Mouse (Mus musculus): ENCODE data around the gene Fus.

Fus gene

GRCm38 (mm10) chr7:127967004-127967921 is at the start of gene Fus:
Gene Fus, plus strand, starts transcription at chr7:127967457.
- under 1% methylated on average over 89 of the region's 92 CpGs for WGBS

- 49% methylated on average over 3 of the region's 3 CpGs for WGBS
Measured at GRCm38 (mm10) chr7:127918203-127918602, 49.1 kb upstream of the Fus start.

- WGBS = 71% methylated on average over 7 of the region's 7 CpGs
Measured at GRCm38 (mm10) chr7:127919290-127919689, 48.0 kb upstream of the Fus start.

- 66% methylated on average over 8 of the region's 8 CpGs for WGBS
Measured at GRCm38 (mm10) chr7:127921516-127921915, 45.7 kb upstream of the Fus start.

- 60% methylated on average over 6 of the region's 6 CpGs for WGBS
Measured at GRCm38 (mm10) chr7:127922451-127923275, 44.6 kb upstream of the Fus start.

- 84% methylated on average over 5 of the region's 5 CpGs for WGBS
Measured at GRCm38 (mm10) chr7:127923714-127924113, 43.5 kb upstream of the Fus start.

- 72% methylated on average over 5 of the region's 5 CpGs for WGBS
Measured at GRCm38 (mm10) chr7:127925252-127925651, 42.0 kb upstream of the Fus start.

- WGBS = 90% methylated on average over 8 of the region's 8 CpGs
Measured at GRCm38 (mm10) chr7:127926066-127926465, 41.2 kb upstream of the Fus start.

GRCm38 (mm10) chr7:127926846-127927245 is 40.4 kb upstream of the Fus start:
- 88% methylated on average over 11 of the region's 11 CpGs for WGBS

- 86% methylated on average over 11 of the region's 11 CpGs for WGBS
Measured at GRCm38 (mm10) chr7:127927726-127928125, 39.5 kb upstream of the Fus start.

GRCm38 (mm10) chr7:127928596-127928995 is 38.7 kb upstream of the Fus start:
- 64% methylated on average over 5 of the region's 5 CpGs for WGBS

GRCm38 (mm10) chr7:127929923-127930322 is 37.3 kb upstream of the Fus start, which contains the start of gene Prss8:
Gene Prss8, minus strand, starts transcription at chr7:127930104.
- 35% methylated on average over 6 of the region's 6 CpGs for WGBS

- WGBS = 81% methylated on average over 5 of the region's 5 CpGs
Measured at GRCm38 (mm10) chr7:127930636-127931035, 36.6 kb upstream of the Fus start.

- WGBS = 59% methylated on average over 13 of the region's 13 CpGs
Measured at GRCm38 (mm10) chr7:127931351-127932135, 35.7 kb upstream of the Fus start.

GRCm38 (mm10) chr7:127932273-127933031 is 34.8 kb upstream of the Fus start:
- WGBS = 63% methylated on average over 13 of the region's 13 CpGs

GRCm38 (mm10) chr7:127934075-127934474 is 33.2 kb upstream of the Fus start:
- WGBS = 89% methylated on average over 5 of the region's 5 CpGs

GRCm38 (mm10) chr7:127935028-127935722 is 32.1 kb upstream of the Fus start:
- WGBS = 5% methylated on average over 32 of the region's 32 CpGs

- under 1% methylated on average over 38 of the region's 38 CpGs for WGBS
Measured at GRCm38 (mm10) chr7:127935748-127936159, 31.5 kb upstream of the Fus start.

GRCm38 (mm10) chr7:127936216-127936884 is 30.9 kb upstream of the Fus start:
- 54% methylated on average over 18 of the region's 18 CpGs for WGBS

GRCm38 (mm10) chr7:127942097-127942496 is 25.2 kb upstream of the Fus start:
- WGBS = 53% methylated on average over 2 of the region's 2 CpGs

All from cerebral cortex, adult 2 months (tissue).